Mouse (Mus musculus): ENCODE results near the gene Pin4. TPM values are rescaled to one million over a fixed set of nuclear protein-coding genes. Genes with fewer than 3 reads are reported as not detected.

The Pin4 gene
- total and polyA plus RNA-seq, 3 experiments = 50.6 to 122 TPM; not detected in 1

- peak; percentile 70 for TF ChIP-seq TCF12 (IDR thresholded peaks at IDR 0.05; ENCODE audit: low read depth, low read length)
- TF ChIP-seq GABPA (IDR thresholded peaks at IDR 0.05; ENCODE audit: low read depth, low read length) = no peak
- no peak for TF ChIP-seq MAFK (IDR thresholded peaks at IDR 0.05; ENCODE audit: borderline replicate concordance, low read depth, low read length)
- 0 out of 2 replicates have a peak, but pooled peaks have one; percentile 8 for TF ChIP-seq RCOR1 (IDR thresholded peaks at IDR 0.05; ENCODE audit: low read depth, low read length)
- no peak for TF ChIP-seq ZMIZ1 (IDR thresholded peaks at IDR 0.05; ENCODE audit: low read depth, low read length)
- 0 out of 4 replicates have a peak, but pooled peaks of 1 of the 2 experiments have one; percentile 18 for TF ChIP-seq USF2 (IDR thresholded peaks at IDR 0.05; ENCODE audit: borderline replicate concordance in 1 of 2, insufficient read depth in 1 of 2, low read depth in 1 of 2, low read length in 2 of 2)
- TF ChIP-seq MAZ (IDR thresholded peaks at IDR 0.05; ENCODE audit: low read depth, low read length) = no peak
- no peak for TF ChIP-seq NRF1 (IDR thresholded peaks at IDR 0.05; ENCODE audit: insufficient read depth, low read depth, low read length, poor library complexity, severe bottlenecking)
Observed at GRCm38 (mm10) chrX:102170900-102171299, 51.7 kb downstream of the Pin4 start (continued).

GRCm38 (mm10) chrX:102175538-102176287 lies 56.5 kb downstream of the Pin4 start:
- no peak overlapping the region for H3K4me3 ChIP-seq (ENCODE audit: control insufficient read depth in 1 of 2, insufficient read depth in 1 of 2, low read depth in 2 of 2, low read length in 2 of 2)
- no peak overlapping the region for H3K9ac ChIP-seq (ENCODE audit: control insufficient read depth, low read depth, low read length, poor library complexity, severe bottlenecking)
- H3K4me1 ChIP-seq (ENCODE audit: control insufficient read depth in 1 of 2, insufficient read depth in 2 of 2, low read length in 2 of 2) = peaks cover 3 to 4% of the 10 kb centered on the region in 2 experiments; a peak in 3 of 4 replicates
- no peaks in the 10 kb centered on the region for H3K27me3 ChIP-seq (ENCODE audit: control insufficient read depth in 1 of 2, insufficient read depth in 2 of 2, low read length in 2 of 2)
- no peaks in the 10 kb centered on the region for H3K9me3 ChIP-seq (replicated peaks; ENCODE audit: insufficient read depth, low read length)
- H3K27ac ChIP-seq (ENCODE audit: control insufficient read depth, low read depth, low read length) = no peak overlapping the region
- no peaks in the 10 kb centered on the region for H3K79me2 ChIP-seq (ENCODE audit: control insufficient read depth, insufficient read depth, low read length, poor library complexity)
- no peak for DNase-seq (ENCODE audit: low read depth, low spot score)
- TF ChIP-seq CTCF (IDR thresholded peaks at IDR 0.05 in 2 of 3, conservative IDR thresholded peaks at IDR 0.05 in 1 of 3; ENCODE audit: control insufficient read depth in 1 of 3, insufficient read depth in 1 of 3, low read depth in 2 of 3, low read length in 3 of 3, poor library complexity in 1 of 3, severe bottlenecking in 1 of 3) (no peak), TBP (IDR thresholded peaks at IDR 0.05; ENCODE audit: low read depth, low read length) (no peak), USF1 (IDR thresholded peaks at IDR 0.05; ENCODE audit: low read depth, low read length) (no peak)
- peaks cover 0 to 6% of the 10 kb centered on the region in 2 experiments; a peak in 2 of 4 replicates for H3K36me3 ChIP-seq (ENCODE audit: control insufficient read depth in 1 of 2, insufficient read depth in 2 of 2, low read length in 2 of 2)

Other genes starting within 250 kb of the Pin4 start
- gene Rtl5, start 48.1 kb upstream of the Pin4 start, total RNA-seq (2012; rRNA removed) = 0.04 TPM in 1 of 2 replicates, not detected in the other
- under 1 TPM in 1 of 2 experiments, not detected in 1; 0.03 TPM for gene Rtl5, start 48.1 kb upstream of the Pin4 start, polyA plus RNA-seq (2012; ENCODE audit: insufficient read depth in 1 of 2, insufficient read length in 2 of 2, low read depth in 1 of 2, low replicate concordance in 2 of 2, missing spikeins in 1 of 2)
- 12.3 and 12.5 TPM in 2 replicates for gene Ercc6l, start 37.6 kb downstream of the Pin4 start, total RNA-seq (2012; rRNA removed)
- 10 to 100 TPM; 14.1 to 27.3 TPM for gene Ercc6l, start 37.6 kb downstream of the Pin4 start, polyA plus RNA-seq (2012; ENCODE audit: insufficient read depth in 1 of 2, insufficient read length in 2 of 2, low read depth in 1 of 2, low replicate concordance in 2 of 2, missing spikeins in 1 of 2)
- gene Rps4x, start 69.9 kb downstream of the Pin4 start, total RNA-seq (2012; rRNA removed) = 2,489 and 2,760 TPM in 2 replicates
- 1,000 to 10,000 TPM in 1 of 2 experiments, not detected in 1; 1,993 TPM for gene Rps4x, start 69.9 kb downstream of the Pin4 start, polyA plus RNA-seq (2012; ENCODE audit: insufficient read depth in 1 of 2, insufficient read length in 2 of 2, low read depth in 1 of 2, low replicate concordance in 2 of 2, missing spikeins in 1 of 2)
- not detected in 2 replicates for gene Cited1, start 132.7 kb downstream of the Pin4 start, total RNA-seq (2012; rRNA removed)
- gene Cited1, start 132.7 kb downstream of the Pin4 start, polyA plus RNA-seq (2012; ENCODE audit: insufficient read depth in 1 of 2, insufficient read length in 2 of 2, low read depth in 1 of 2, low replicate concordance in 2 of 2, missing spikeins in 1 of 2) = not detected

Data from MEL (cell line).